Mouse (Mus musculus): Measurements from ENCODE around the gene Cdv3. TPM values are rescaled to one million over a fixed set of nuclear protein-coding genes. Genes with fewer than 3 reads are reported as not detected.
A peak's percentile ranks its signal among the peaks of the same experiment; 100 is the strongest.
"Not testable (repeated sequence)": the region's sequence is repeated elsewhere in the genome, so short reads cannot be mapped to it uniquely, and the experiment has no call there.

Cdv3 gene
- total RNA-seq, 1 experiment from 2014 or later: 181 TPM

GRCm38 (mm10) chr9:103376346-103377320 lies 11.0 kb upstream of the Cdv3 start:
- no peak for ATAC-seq (replicated peaks; ENCODE audit: low read depth, poor library complexity, severe bottlenecking)

- ATAC-seq (replicated peaks; ENCODE audit: low read depth, poor library complexity, severe bottlenecking): no peak
These were observed 6.8 kb upstream of the Cdv3 start for GRCm38 (mm10) chr9:103372271-103373010.

GRCm38 (mm10) chr9:103369951-103370350 lies 4.3 kb upstream of the Cdv3 start:
- no peak for ATAC-seq (replicated peaks; ENCODE audit: low read depth, poor library complexity, severe bottlenecking)

GRCm38 (mm10) chr9:103366356-103366755 lies 716 bp upstream of the Cdv3 start:
- no peak for ATAC-seq (replicated peaks; ENCODE audit: low read depth, poor library complexity, severe bottlenecking)

GRCm38 (mm10) chr9:103364601-103365289 lies 895 bp downstream of the Cdv3 start:
- ATAC-seq (replicated peaks; ENCODE audit: low read depth, poor library complexity, severe bottlenecking): peak; percentile 20; the same call in 1 of the 2 replicates

GRCm38 (mm10) chr9:103363730-103364417 lies 1.8 kb downstream of the Cdv3 start:
- no peak for ATAC-seq (replicated peaks; ENCODE audit: low read depth, poor library complexity, severe bottlenecking)

GRCm38 (mm10) chr9:103363088-103363487 lies 2.6 kb downstream of the Cdv3 start:
- no peak for ATAC-seq (replicated peaks; ENCODE audit: low read depth, poor library complexity, severe bottlenecking)

GRCm38 (mm10) chr9:103360642-103361041 lies 5.0 kb downstream of the Cdv3 start:
- ATAC-seq (replicated peaks; ENCODE audit: low read depth, poor library complexity, severe bottlenecking): no peak

GRCm38 (mm10) chr9:103358545-103358944 lies 7.1 kb downstream of the Cdv3 start:
- ATAC-seq (replicated peaks; ENCODE audit: low read depth, poor library complexity, severe bottlenecking): no peak

GRCm38 (mm10) chr9:103357893-103358292 lies 7.7 kb downstream of the Cdv3 start:
- ATAC-seq (replicated peaks; ENCODE audit: low read depth, poor library complexity, severe bottlenecking): peak; percentile 68; the same call in 1 of the 2 replicates

- ATAC-seq (replicated peaks; ENCODE audit: low read depth, poor library complexity, severe bottlenecking): not testable (repeated sequence)
These were observed 12.0 kb downstream of the Cdv3 start for GRCm38 (mm10) chr9:103353500-103354260.

GRCm38 (mm10) chr9:103348791-103349190 lies 16.8 kb downstream of the Cdv3 start:
- no peak for ATAC-seq (replicated peaks; ENCODE audit: low read depth, poor library complexity, severe bottlenecking)

GRCm38 (mm10) chr9:103347996-103348490 lies 17.6 kb downstream of the Cdv3 start:
- ATAC-seq (replicated peaks; ENCODE audit: low read depth, poor library complexity, severe bottlenecking): no peak

GRCm38 (mm10) chr9:103347045-103347444 lies 18.6 kb downstream of the Cdv3 start:
- peak; percentile 85 for ATAC-seq (replicated peaks; ENCODE audit: low read depth, poor library complexity, severe bottlenecking)

- ATAC-seq (replicated peaks; ENCODE audit: low read depth, poor library complexity, severe bottlenecking): 0 out of 2 replicates have a peak, but pooled peaks have one; percentile 45
These were observed 28.7 kb downstream of the Cdv3 start for GRCm38 (mm10) chr9:103336912-103337311.

- peak; percentile 43 for ATAC-seq (replicated peaks; ENCODE audit: low read depth, poor library complexity, severe bottlenecking)
These were observed 33.0 kb downstream of the Cdv3 start for GRCm38 (mm10) chr9:103332663-103333062.

- ATAC-seq (replicated peaks; ENCODE audit: low read depth, poor library complexity, severe bottlenecking): peak; percentile 93
These were observed 39.2 kb downstream of the Cdv3 start for GRCm38 (mm10) chr9:103326449-103326848.

GRCm38 (mm10) chr9:103324678-103325077 lies 41.0 kb downstream of the Cdv3 start:
- ATAC-seq (replicated peaks; ENCODE audit: low read depth, poor library complexity, severe bottlenecking): no peak

- ATAC-seq (replicated peaks; ENCODE audit: low read depth, poor library complexity, severe bottlenecking): no peak
These were observed 55.8 kb downstream of the Cdv3 start for GRCm38 (mm10) chr9:103309832-103310231.
